Mouse (Mus musculus) macrophage (primary cell): ENCODE data around the gene Plxna1. TPM values are rescaled to one million over a fixed set of nuclear protein-coding genes. Genes with fewer than 3 reads are reported as not detected.

Experiments used
- H3K27ac ChIP-seq: fragments of 350-480 bp; formaldehyde crosslinking; 2 replicates; pipeline ENCODE4 v1.9.0; 2021
- H3K36me3 ChIP-seq: fragments of 350-480 bp; formaldehyde crosslinking; 2 replicates; pipeline ENCODE4 v1.9.0; 2021; ENCODE audit errors: inconsistent target
- H3K4me3 ChIP-seq: fragments of 350-480 bp; formaldehyde crosslinking; 2 replicates; pipeline ENCODE4 v1.9.0; 2021; ENCODE audit errors: inconsistent target
- H3K79me2 ChIP-seq: fragments of 350-480 bp; formaldehyde crosslinking; 2 replicates; pipeline ENCODE4 v1.9.0; 2021; ENCODE audit errors: inconsistent target
- WGBS: methylation state at CpG from one replicate; pipeline ENCODE4 v1.1.7; 2026; ENCODE audit warnings: inconsistent platforms; ENCODE audit not compliant: missing documents; 5-methylcytosine and 5-hydroxymethylcytosine counted together
- polyA plus RNA-seq: library from polyadenylated mRNA; stranded (reverse); fragments of 250-400 nt; gene quantifications from 3 replicates; pipeline ENCODE4 v1.2.4, GENCODE M21; 2018; ENCODE audit warnings: inconsistent platforms

Gene Plxna1
- polyA plus RNA-seq, 1 experiment from 2014 or later: 104 TPM

GRCm38 (mm10) chr6:89353101-89353500, 9.3 kb downstream of the Plxna1 start:
- no peak overlapping the region for H3K27ac ChIP-seq
- H3K36me3 ChIP-seq: peaks cover 88% of the 10 kb centered on the region
- WGBS: 93% methylated on average over 6 of the region's 8 CpGs
- H3K79me2 ChIP-seq: peaks cover 100% of the 10 kb centered on the region
- H3K4me3 ChIP-seq: no peak overlapping the region

GRCm38 (mm10) chr6:89351441-89352137, 10.8 kb downstream of the Plxna1 start:
- 75% methylated on average over 5 of the region's 5 CpGs for WGBS
- Histone ChIP-seq H3K36me3 (peaks cover 96% of the 10 kb centered on the region), H3K79me2 (peaks cover 100% of the 10 kb centered on the region), H3K27ac (no peak overlapping the region), H3K4me3 (no peak overlapping the region)

GRCm38 (mm10) chr6:89350520-89350919, 11.9 kb downstream of the Plxna1 start:
- peaks cover 97% of the 10 kb centered on the region for H3K36me3 ChIP-seq
- peaks cover 100% of the 10 kb centered on the region for H3K79me2 ChIP-seq
- 94% methylated on average over 2 of the region's 2 CpGs for WGBS
- no peak overlapping the region for H3K4me3 ChIP-seq
- H3K27ac ChIP-seq: 0 out of 2 replicates have a peak overlapping the region, but pooled peaks have one; percentile 8

GRCm38 (mm10) chr6:89350037-89350515, 12.3 kb downstream of the Plxna1 start:
- 0 out of 2 replicates have a peak overlapping the region, but pooled peaks have one; percentile 8 for H3K27ac ChIP-seq
- peaks cover 100% of the 10 kb centered on the region for H3K79me2 ChIP-seq
- 80% methylated on average over 1 of the region's 1 CpGs for WGBS
- H3K4me3 ChIP-seq: no peak overlapping the region
- H3K36me3 ChIP-seq: peaks cover 97% of the 10 kb centered on the region

- Histone ChIP-seq H3K27ac (no peak overlapping the region), H3K36me3 (peaks cover 97% of the 10 kb centered on the region), H3K4me3 (no peak overlapping the region), H3K79me2 (peaks cover 97% of the 10 kb centered on the region)
- WGBS: 93% methylated on average over 9 of the region's 9 CpGs
These were observed 14.1 kb downstream of the Plxna1 start for GRCm38 (mm10) chr6:89348363-89348762.

- no peak overlapping the region for H3K27ac ChIP-seq
- no peak overlapping the region for H3K4me3 ChIP-seq
- peaks cover 91% of the 10 kb centered on the region for H3K79me2 ChIP-seq
- H3K36me3 ChIP-seq: peaks cover 97% of the 10 kb centered on the region
- 88% methylated on average over 1 of the region's 1 CpGs for WGBS
These were observed 14.6 kb downstream of the Plxna1 start for GRCm38 (mm10) chr6:89347792-89348191.

GRCm38 (mm10) chr6:89345855-89346254, 16.6 kb downstream of the Plxna1 start:
- Histone ChIP-seq H3K27ac (no peak overlapping the region), H3K4me3 (no peak overlapping the region), H3K79me2 (peaks cover 72% of the 10 kb centered on the region), H3K36me3 (peaks cover 97% of the 10 kb centered on the region)
- WGBS: 100% methylated on average over 1 of the region's 1 CpGs

GRCm38 (mm10) chr6:89345486-89345785, 17.0 kb downstream of the Plxna1 start:
- whole genome bisulfite sequencing: 87% methylated on average over 3 of the region's 3 CpGs

GRCm38 (mm10) chr6:89344613-89345485, 17.6 kb downstream of the Plxna1 start:
- 76% methylated on average over 9 of the region's 10 CpGs for WGBS
- H3K27ac ChIP-seq: no peak overlapping the region

More at GRCm38 (mm10) chr6:89345486-89345785, 17.0 kb downstream of the Plxna1 start:
- no peak overlapping the region for H3K4me3 ChIP-seq
- H3K36me3 ChIP-seq: peaks cover 97% of the 10 kb centered on the region
- H3K79me2 ChIP-seq: peaks cover 68% of the 10 kb centered on the region
- no peak overlapping the region for H3K27ac ChIP-seq

GRCm38 (mm10) chr6:89341981-89342380, 20.4 kb downstream of the Plxna1 start:
- 100% methylated on average over 4 of the region's 4 CpGs for WGBS
- peaks cover 99% of the 10 kb centered on the region for H3K36me3 ChIP-seq

More at GRCm38 (mm10) chr6:89344613-89345485, 17.6 kb downstream of the Plxna1 start:
- H3K79me2 ChIP-seq: peaks cover 62% of the 10 kb centered on the region
- no peak overlapping the region for H3K4me3 ChIP-seq
- H3K36me3 ChIP-seq: peaks cover 97% of the 10 kb centered on the region

GRCm38 (mm10) chr6:89339447-89339846, 23.0 kb downstream of the Plxna1 start:
- Histone ChIP-seq H3K79me2 (peaks cover 8% of the 10 kb centered on the region; the same call in 1 of the 2 replicates), H3K4me3 (no peak overlapping the region), H3K27ac (no peak overlapping the region), H3K36me3 (peaks cover 99% of the 10 kb centered on the region)
- WGBS: 96% methylated on average over 2 of the region's 2 CpGs

More at GRCm38 (mm10) chr6:89341981-89342380, 20.4 kb downstream of the Plxna1 start:
- Histone ChIP-seq H3K4me3 (no peak overlapping the region), H3K79me2 (peaks cover 33% of the 10 kb centered on the region), H3K27ac (no peak overlapping the region)

- no peak overlapping the region for H3K4me3 ChIP-seq
- 97% methylated on average over 8 of the region's 8 CpGs for WGBS
- no peak overlapping the region for H3K27ac ChIP-seq
- H3K36me3 ChIP-seq: peaks cover 99% of the 10 kb centered on the region
- H3K79me2 ChIP-seq: peaks cover under 1% of the 10 kb centered on the region; the same call in 1 of the 2 replicates
These were observed 23.7 kb downstream of the Plxna1 start for GRCm38 (mm10) chr6:89338733-89339132.

GRCm38 (mm10) chr6:89337574-89337973, 24.8 kb downstream of the Plxna1 start:
- Histone ChIP-seq H3K36me3 (peaks cover 99% of the 10 kb centered on the region), H3K79me2 (no peaks in the 10 kb centered on the region), H3K27ac (no peak overlapping the region), H3K4me3 (no peak overlapping the region)
- 90% methylated on average over 9 of the region's 9 CpGs for WGBS

GRCm38 (mm10) chr6:89333964-89334702, 28.3 kb downstream of the Plxna1 start:
- H3K4me3 ChIP-seq: no peak overlapping the region
- peaks cover 99% of the 10 kb centered on the region for H3K36me3 ChIP-seq
- no peaks in the 10 kb centered on the region for H3K79me2 ChIP-seq
- 91% methylated on average over 12 of the region's 12 CpGs for WGBS
- H3K27ac ChIP-seq: no peak overlapping the region
